20 mouse cellular contexts compared by ENCODE assay signal in the genomic region with DNA sequence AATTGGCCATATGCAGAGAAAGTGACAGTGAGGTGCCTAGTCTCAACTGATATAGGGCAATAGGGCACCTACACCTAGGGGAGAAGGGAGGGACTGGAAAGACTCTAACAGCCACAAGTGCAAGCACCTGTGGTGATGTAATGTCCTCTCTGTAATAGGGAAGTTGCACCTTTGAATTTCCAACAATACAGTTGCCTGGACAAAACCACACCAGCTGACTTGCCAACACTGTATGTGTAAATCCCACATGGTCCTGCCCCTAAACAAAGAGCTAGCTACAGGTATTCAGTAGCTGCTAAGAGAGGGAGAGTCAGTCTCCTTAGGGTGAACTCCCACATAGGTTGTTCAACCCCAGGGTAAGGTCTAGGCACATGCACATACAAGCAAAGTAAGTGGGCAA. TPM values are rescaled to one million over a fixed set of nuclear protein-coding genes. Genes with fewer than 3 reads are reported as not detected.
"Had no signal": no experiment of that assay in that cellular context is flagged by ENCODE, and none has a peak within 500 bp of the region (broad histone marks: within the 10 kb centered on the region; RNA-seq: fewer than 3 reads in every experiment).

No protein-coding gene starts in this region.

- H3K27me3 ChIP-seq: midbrain, embryonic 13.5 days; midbrain, embryonic 15.5 days; neural tube, embryonic 12.5 days; stomach, embryonic 15.5 days had no signal

- H3K4me2 ChIP-seq: lung, embryonic 14.5 days; midbrain, embryonic 11.5 days; midbrain, embryonic 13.5 days; midbrain, embryonic 15.5 days; neural tube, embryonic 12.5 days; stomach, embryonic 15.5 days had no signal

- H3K4me3 ChIP-seq: megakaryocyte, embryonic 14.5 days; midbrain, embryonic 13.5 days; midbrain, embryonic 15.5 days; neural tube, embryonic 12.5 days; stomach, embryonic 15.5 days had no signal

- DNase-seq: lung, adult 18-20 months; lung, embryonic 14.5 days; lung, postnatal 10 days; lung, postnatal 4 days; right cerebral cortex, postnatal 14 days; thymus, adult 18-20 months; thymus, postnatal 14 days; thymus, postnatal 36 days had no signal

- H3K36me3 ChIP-seq: midbrain, embryonic 13.5 days; midbrain, embryonic 15.5 days; neural tube, embryonic 12.5 days; stomach, embryonic 15.5 days had no signal

- ATAC-seq: midbrain, embryonic 13.5 days; midbrain, embryonic 15.5 days had no signal

- H3K27ac ChIP-seq: midbrain, embryonic 13.5 days; midbrain, embryonic 15.5 days; neural tube, embryonic 12.5 days; stomach, embryonic 15.5 days had no signal

- H3K9ac ChIP-seq: lung, embryonic 14.5 days; midbrain, embryonic 13.5 days; midbrain, embryonic 15.5 days; neural tube, embryonic 12.5 days; stomach, embryonic 15.5 days had no signal

- H3K4me1 ChIP-seq: midbrain, embryonic 13.5 days; midbrain, embryonic 15.5 days; neural tube, embryonic 12.5 days; stomach, embryonic 15.5 days had no signal

- H3K9me3 ChIP-seq: midbrain, embryonic 13.5 days; midbrain, embryonic 15.5 days; neural tube, embryonic 12.5 days; stomach, embryonic 15.5 days had no signal

RNA-seq across cellular contexts. Expression of a gene that starts 24.5 kb away (rescaled TPM):
- total RNA-seq: midbrain, postnatal 0 days; monocyte, adult 5-6 weeks; neutrophil, adult 5-6 weeks had no signal
- polyA plus RNA-seq: lung, embryonic 14.5 days; lung, embryonic 16.5 days; midbrain, embryonic 11.5 days; midbrain, embryonic 15.5 days; midbrain, postnatal 0 days; neural tube, embryonic 14.5 days; spleen, adult 2 months; stomach, embryonic 15.5 days had no signal
